Mouse (Mus musculus) midbrain, embryonic 11.5 days (tissue): Measurements from ENCODE around the gene Rai14. TPM values are rescaled to one million over a fixed set of nuclear protein-coding genes. Genes with fewer than 3 reads are reported as not detected.
A peak's percentile ranks its signal among the peaks of the same experiment; 100 is the strongest.

ENCODE experiments used
- ATAC-seq: fragments of 200-750 bp; cut with Nextera tagmentation; 2 replicates; pipeline ENCODE4 v1.8.0; 2017; ENCODE audit warnings: moderate TSS enrichment, moderate library complexity; ENCODE audit not compliant: low FRiP score
- DNase-seq: peaks from one replicate; pipeline ENCODE4 v3.0.0; 2015; ENCODE audit warnings: low spot score; ENCODE audit errors: missing footprints
- H3K27ac ChIP-seq: fragments of 300-500 bp; sonication (generic); 2 replicates; pipeline ENCODE4 v1.5.1; 2014; ENCODE audit warnings: low read depth, low read length
- H3K27me3 ChIP-seq: fragments of 300-500 bp; sonication (generic); 2 replicates; pipeline ENCODE4 v1.6.1; 2014; ENCODE audit warnings: mild to moderate bottlenecking, low read length, moderate library complexity, mixed read lengths; ENCODE audit not compliant: control insufficient read depth, insufficient read depth
- H3K36me3 ChIP-seq: fragments of 300-500 bp; sonication (generic); 2 replicates; pipeline ENCODE4 v1.6.1; 2014; ENCODE audit warnings: mild to moderate bottlenecking, low read length, moderate library complexity, mixed read lengths; ENCODE audit not compliant: control insufficient read depth, insufficient read depth
- H3K4me1 ChIP-seq: fragments of 300-500 bp; sonication (generic); 2 replicates; pipeline ENCODE4 v1.6.1; 2014; ENCODE audit warnings: low read length; ENCODE audit not compliant: control insufficient read depth, insufficient read depth
- H3K4me2 ChIP-seq: fragments of 300-500 bp; sonication (generic); 2 replicates; pipeline ENCODE4 v1.6.1; 2014; ENCODE audit warnings: mild to moderate bottlenecking, moderate library complexity
- H3K4me3 ChIP-seq: fragments of 300-500 bp; sonication (generic); 2 replicates; pipeline ENCODE4 v1.5.1; 2014; ENCODE audit warnings: low read depth, low read length
- H3K9ac ChIP-seq: fragments of 300-500 bp; sonication (generic); 2 replicates; pipeline ENCODE4 v1.6.1; 2014; ENCODE audit warnings: low read length
- H3K9me3 ChIP-seq: fragments of 300-500 bp; sonication (generic); 2 replicates; pipeline ENCODE4 v1.6.1; 2016; ENCODE audit warnings: low read length; ENCODE audit not compliant: control insufficient read depth
- WGBS: fragments of 180-500 bp; shearing (Covaris S2); extraction: QIAGEN DNeasy Blood & Tissue Kit; methylation state at CpG from one replicate; pipeline ENCODE4 v1.1.7; 2014; 5-methylcytosine and 5-hydroxymethylcytosine counted together
- polyA plus RNA-seq: library from polyadenylated mRNA; unstranded; fragments of >200 nt; fragmentation: Nextera tagmentation; extraction: Ambion mirVana; gene quantifications from 2 replicates; pipeline ENCODE4 v1.2.1, GENCODE M21; 2014

Rai14 gene
- polyA plus RNA-seq, 1 experiment from 2014 or later: 74.7 TPM

GRCm38 (mm10) chr15:10631541-10631940 is 82.9 kb downstream of the Rai14 start:
- DNase-seq (no peak), ATAC-seq (no peak)
- H3K9me3 ChIP-seq: no peaks in the 10 kb centered on the region
- no peak overlapping the region for H3K4me3 ChIP-seq
- WGBS: 93% methylated on average over 5 of the region's 5 CpGs
- no peak overlapping the region for H3K9ac ChIP-seq
- H3K4me1 ChIP-seq: peaks cover 6% of the 10 kb centered on the region
- H3K36me3 ChIP-seq: peaks cover 7% of the 10 kb centered on the region; the same call in 1 of the 2 replicates
- H3K27me3 ChIP-seq: no peaks in the 10 kb centered on the region
- no peak overlapping the region for H3K4me2 ChIP-seq
- no peak overlapping the region for H3K27ac ChIP-seq

GRCm38 (mm10) chr15:10628980-10629346 is 85.5 kb downstream of the Rai14 start:
- Histone ChIP-seq H3K9ac (no peak overlapping the region), H3K4me2 (no peak overlapping the region), H3K27ac (no peak overlapping the region), H3K9me3 (no peaks in the 10 kb centered on the region), H3K36me3 (peaks cover 7% of the 10 kb centered on the region; the same call in 1 of the 2 replicates), H3K27me3 (no peaks in the 10 kb centered on the region), H3K4me1 (no peaks in the 10 kb centered on the region; the same call in 1 of the 2 replicates), H3K4me3 (no peak overlapping the region)
- 85% methylated on average over 6 of the region's 6 CpGs for WGBS
- DNase-seq (no peak), ATAC-seq (no peak)

GRCm38 (mm10) chr15:10628131-10628979 is 86.1 kb downstream of the Rai14 start:
- Histone ChIP-seq H3K4me2 (no peak overlapping the region), H3K27ac (no peak overlapping the region), H3K9ac (no peak overlapping the region), H3K36me3 (peaks cover 7% of the 10 kb centered on the region; the same call in 1 of the 2 replicates), H3K9me3 (no peaks in the 10 kb centered on the region), H3K4me3 (no peak overlapping the region), H3K27me3 (no peaks in the 10 kb centered on the region), H3K4me1 (no peaks in the 10 kb centered on the region; the same call in 1 of the 2 replicates)
- WGBS: 83% methylated on average over 16 of the region's 16 CpGs
- ATAC-seq (no peak), DNase-seq (no peak)

- 52% methylated on average over 10 of the region's 10 CpGs for WGBS
- H3K4me1 ChIP-seq: no peaks in the 10 kb centered on the region; the same call in 1 of the 2 replicates
- peak; percentile 66 for ATAC-seq
- no peaks in the 10 kb centered on the region for H3K27me3 ChIP-seq
- no peak overlapping the region for H3K4me3 ChIP-seq
- DNase-seq: no peak
- peaks cover 1% of the 10 kb centered on the region for H3K36me3 ChIP-seq
- H3K27ac ChIP-seq: no peak overlapping the region
- peaks cover 2% of the 10 kb centered on the region; the same call in 1 of the 2 replicates for H3K9me3 ChIP-seq
- no peak overlapping the region for H3K9ac ChIP-seq
- H3K4me2 ChIP-seq: no peak overlapping the region
Observed at GRCm38 (mm10) chr15:10623571-10624227, 90.7 kb downstream of the Rai14 start.

- no peak overlapping the region for H3K4me3 ChIP-seq
- ATAC-seq (no peak), DNase-seq (no peak)
- no peak overlapping the region for H3K27ac ChIP-seq
- H3K9me3 ChIP-seq: peaks cover 4% of the 10 kb centered on the region; the same call in 1 of the 2 replicates
- no peak overlapping the region for H3K9ac ChIP-seq
- no peaks in the 10 kb centered on the region; the same call in 1 of the 2 replicates for H3K4me1 ChIP-seq
- no peaks in the 10 kb centered on the region for H3K27me3 ChIP-seq
- WGBS: 88% methylated on average over 8 of the region's 8 CpGs
- no peak overlapping the region for H3K4me2 ChIP-seq
- peaks cover 3% of the 10 kb centered on the region for H3K36me3 ChIP-seq
Observed at GRCm38 (mm10) chr15:10621194-10621593, 93.2 kb downstream of the Rai14 start.

GRCm38 (mm10) chr15:10619678-10620077 is 94.7 kb downstream of the Rai14 start:
- Histone ChIP-seq H3K36me3 (peaks cover 3% of the 10 kb centered on the region), H3K9ac (no peak overlapping the region), H3K27me3 (no peaks in the 10 kb centered on the region), H3K4me1 (no peaks in the 10 kb centered on the region), H3K27ac (no peak overlapping the region), H3K4me2 (no peak overlapping the region), H3K9me3 (peaks cover 4% of the 10 kb centered on the region; the same call in 1 of the 2 replicates), H3K4me3 (no peak overlapping the region)
- DNase-seq: no peak
- ATAC-seq: no peak
- 96% methylated on average over 3 of the region's 3 CpGs for WGBS

- WGBS: 95% methylated on average over 2 of the region's 2 CpGs
Observed at GRCm38 (mm10) chr15:10618276-10618675, 96.1 kb downstream of the Rai14 start.

GRCm38 (mm10) chr15:10616001-10616400 is 98.4 kb downstream of the Rai14 start:
- ATAC-seq: no peak
- H3K4me1 ChIP-seq: peaks cover 2% of the 10 kb centered on the region; the same call in 1 of the 2 replicates
- no peak overlapping the region for H3K27ac ChIP-seq
- H3K4me2 ChIP-seq: no peak overlapping the region
- no peak for DNase-seq
- peaks cover 4% of the 10 kb centered on the region; the same call in 1 of the 2 replicates for H3K9me3 ChIP-seq
- 87% methylated on average over 6 of the region's 6 CpGs for WGBS
- no peak overlapping the region for H3K4me3 ChIP-seq
- peaks cover 3% of the 10 kb centered on the region for H3K36me3 ChIP-seq
- no peaks in the 10 kb centered on the region for H3K27me3 ChIP-seq
- no peak overlapping the region for H3K9ac ChIP-seq

More at GRCm38 (mm10) chr15:10618276-10618675, 96.1 kb downstream of the Rai14 start:
- Histone ChIP-seq H3K27ac (no peak overlapping the region), H3K36me3 (peaks cover 3% of the 10 kb centered on the region), H3K4me3 (no peak overlapping the region), H3K27me3 (no peaks in the 10 kb centered on the region), H3K4me1 (no peaks in the 10 kb centered on the region), H3K4me2 (no peak overlapping the region), H3K9me3 (peaks cover 4% of the 10 kb centered on the region; the same call in 1 of the 2 replicates), H3K9ac (no peak overlapping the region)
- ATAC-seq (no peak), DNase-seq (no peak)

GRCm38 (mm10) chr15:10611040-10611439 is 103.4 kb downstream of the Rai14 start:
- no peak overlapping the region for H3K9ac ChIP-seq
- peaks cover 2% of the 10 kb centered on the region; the same call in 1 of the 2 replicates for H3K36me3 ChIP-seq
- DNase-seq (no peak), ATAC-seq (peak; percentile 50; the same call in 1 of the 2 replicates)
- no peak overlapping the region for H3K4me3 ChIP-seq
- no peaks in the 10 kb centered on the region for H3K9me3 ChIP-seq
- H3K27me3 ChIP-seq: no peaks in the 10 kb centered on the region
- peaks cover 2% of the 10 kb centered on the region; the same call in 1 of the 2 replicates for H3K4me1 ChIP-seq
- WGBS: 48% methylated on average over 9 of the region's 9 CpGs
- H3K4me2 ChIP-seq: no peak overlapping the region
- no peak overlapping the region; the same call in 1 of the 2 replicates for H3K27ac ChIP-seq
